Mouse (Mus musculus) right cerebral cortex, postnatal 4 days (tissue): ENCODE results near the gene Usp12.

Source experiments
- DNase-seq: peaks from one replicate; pipeline ENCODE4 v3.0.0-alpha.2; 2022

Gene Usp12

DNA sequence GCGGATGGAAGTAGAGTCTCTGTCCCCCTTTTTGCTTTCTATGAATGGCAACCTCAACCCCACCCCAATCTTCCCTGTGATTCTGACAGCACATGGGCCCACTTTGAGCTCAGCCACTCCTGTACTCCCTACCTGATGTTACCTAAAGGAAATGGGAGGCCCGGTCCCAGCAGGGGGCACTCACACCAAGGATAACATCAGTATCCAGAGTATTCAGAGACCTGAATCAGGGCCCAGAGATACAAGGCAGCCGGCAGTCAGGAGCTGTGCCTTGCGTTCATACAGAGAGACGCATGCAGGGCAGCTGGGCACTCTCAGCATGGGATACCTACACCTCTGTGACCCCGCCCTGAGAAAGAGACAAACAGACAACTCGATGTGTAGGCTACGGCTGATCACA lies 103.1 kb downstream of the Usp12 start:
- DNase-seq: no peak

DNA sequence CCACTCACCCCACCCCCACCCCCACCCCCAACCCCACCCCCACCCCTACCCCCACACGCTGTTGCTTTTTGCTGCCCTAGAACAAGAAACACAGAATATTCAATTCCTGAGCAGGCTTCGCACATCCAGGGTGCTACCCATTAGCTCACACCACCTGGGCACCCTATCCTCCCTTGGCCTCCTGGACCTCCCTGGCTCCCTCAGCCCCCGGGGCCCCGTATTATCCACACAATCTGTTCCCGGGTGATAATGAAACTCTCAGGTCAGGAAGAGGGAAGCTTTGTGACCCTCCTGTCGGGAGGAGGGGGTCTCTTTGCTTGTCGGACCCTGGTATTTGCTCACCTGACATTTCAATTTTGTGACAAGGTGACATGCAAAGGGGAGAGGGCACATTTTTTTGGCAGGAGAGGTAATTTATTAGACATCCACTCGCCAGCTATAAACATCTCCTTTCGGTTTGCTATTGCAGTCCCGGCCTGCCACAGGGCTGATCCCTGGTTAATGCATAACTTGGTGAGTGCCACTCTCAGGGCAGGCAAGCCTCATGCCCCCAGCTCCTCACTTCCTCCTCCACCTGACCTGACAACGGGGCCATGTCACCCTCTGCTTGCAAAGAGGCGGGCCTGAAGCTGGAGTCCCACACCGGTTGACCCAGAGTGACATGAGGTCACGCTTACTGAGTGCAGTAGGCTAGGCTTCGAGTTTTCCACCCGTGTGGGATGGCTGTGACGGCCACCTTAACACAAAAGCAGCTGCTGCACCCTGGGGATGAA lies 107.1 kb downstream of the Usp12 start:
- no peak for DNase-seq

GRCm38 (mm10) chr5:146686954-146687353 lies 107.9 kb downstream of the Usp12 start:
- no peak for DNase-seq
